Mouse (Mus musculus): Measurements from ENCODE around the gene Krtap6-2. TPM values are rescaled to one million over a fixed set of nuclear protein-coding genes. Genes with fewer than 3 reads are reported as not detected.

Krtap6-2 gene
- polyA plus RNA-seq (2011; ENCODE audit: insufficient read depth, insufficient read length, low replicate concordance, missing spikeins) = not detected in 2 replicates

DNA sequence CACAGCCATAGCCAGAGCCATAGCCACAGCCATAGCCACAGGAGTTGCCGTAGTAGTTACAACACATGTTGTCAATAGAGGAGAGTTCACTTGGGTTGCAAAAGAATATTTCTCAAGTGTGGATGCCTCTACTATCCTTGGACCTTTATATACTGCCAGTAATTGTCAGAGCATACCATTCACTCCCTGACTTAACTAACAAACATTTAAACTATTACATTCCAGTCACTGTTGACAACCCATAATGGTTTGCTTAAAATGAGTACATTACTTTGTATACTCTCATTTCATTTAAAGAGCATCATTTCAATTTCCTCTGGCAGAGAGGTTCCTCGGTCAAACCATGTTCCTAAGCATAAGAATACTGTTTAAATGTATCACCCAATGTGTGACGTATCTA lies at the start of gene Krtap6-2:
Krtap6-2 (minus strand) TSS at position 101 of the 400 bp plus-strand sequence.
- TF ChIP-seq POLR2A (IDR thresholded peaks at IDR 0.05; ENCODE audit: borderline replicate concordance, control insufficient read depth, low read depth, low read length) (no peak), CTCF (IDR thresholded peaks at IDR 0.05; ENCODE audit: control insufficient read depth, insufficient read depth, low read length) (no peak)
- Histone ChIP-seq H3K27ac (ENCODE audit: control insufficient read depth, insufficient read depth, low read depth, low read length, poor library complexity) (no peak within 1 kb of the TSS), H3K4me3 (replicated peaks; ENCODE audit: control insufficient read depth, low read depth, low read length) (no peak within 1 kb of the TSS), H3K4me1 (ENCODE audit: control insufficient read depth, insufficient read depth, low read length) (no peaks in the 10 kb centered on the region)
- 80% methylated on average over 3 of the region's 3 CpGs for WGBS

DNA sequence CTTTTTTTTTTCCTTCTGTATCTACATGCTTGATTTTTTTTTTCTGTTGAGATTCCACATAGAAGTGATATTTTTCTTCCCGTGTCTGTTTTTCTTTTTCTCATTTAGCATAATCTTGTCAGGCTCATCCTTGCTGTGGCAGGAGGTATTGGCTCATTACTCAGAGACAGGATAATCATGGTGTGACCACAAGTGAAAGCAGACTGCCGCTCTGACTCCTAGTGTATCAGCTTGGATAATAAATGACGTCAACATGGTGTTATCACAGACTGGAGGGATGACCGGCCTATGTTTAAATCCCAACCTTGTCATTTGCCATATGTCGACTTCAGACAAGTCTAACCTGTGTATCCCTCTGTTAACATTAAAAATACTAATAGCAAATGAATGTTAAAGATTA lies 41.3 kb upstream of the Krtap6-2 start:
- Histone ChIP-seq H3K4me3 (replicated peaks; ENCODE audit: control insufficient read depth, low read depth, low read length) (no peak overlapping the region), H3K4me1 (ENCODE audit: control insufficient read depth, insufficient read depth, low read length) (no peaks in the 10 kb centered on the region), H3K27ac (ENCODE audit: control insufficient read depth, insufficient read depth, low read depth, low read length, poor library complexity) (no peak overlapping the region)
- no peak for TF ChIP-seq POLR2A (IDR thresholded peaks at IDR 0.05; ENCODE audit: borderline replicate concordance, control insufficient read depth, low read depth, low read length)
- TF ChIP-seq CTCF (IDR thresholded peaks at IDR 0.05; ENCODE audit: control insufficient read depth, insufficient read depth, low read length) = no peak
- 80% methylated on average over 5 of the region's 5 CpGs for WGBS

DNA sequence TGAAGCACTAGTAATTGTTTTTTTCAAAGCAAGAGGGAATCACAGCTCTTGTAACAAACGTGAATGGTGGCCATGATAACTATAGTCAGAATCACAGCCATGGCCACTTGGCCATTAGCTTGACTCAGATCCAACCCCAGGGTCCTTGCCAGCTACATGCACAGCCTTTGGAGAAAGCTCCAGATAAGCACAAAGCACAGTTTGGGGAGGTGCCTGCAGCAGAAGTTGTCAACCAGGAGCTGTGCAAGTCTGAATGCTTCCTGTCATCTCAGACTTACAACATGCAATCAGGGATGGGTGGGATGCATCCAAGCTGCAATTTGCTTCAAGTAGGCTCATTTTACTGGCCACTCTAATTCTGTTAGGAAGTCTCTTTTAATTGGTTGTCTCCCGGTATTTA lies 9.7 kb upstream of the Krtap6-2 start:
- Histone ChIP-seq H3K27ac (ENCODE audit: control insufficient read depth, insufficient read depth, low read depth, low read length, poor library complexity) (no peak overlapping the region), H3K4me1 (ENCODE audit: control insufficient read depth, insufficient read depth, low read length) (no peaks in the 10 kb centered on the region), H3K4me3 (replicated peaks; ENCODE audit: control insufficient read depth, low read depth, low read length) (no peak overlapping the region)
- TF ChIP-seq POLR2A (IDR thresholded peaks at IDR 0.05; ENCODE audit: borderline replicate concordance, control insufficient read depth, low read depth, low read length) (no peak), CTCF (IDR thresholded peaks at IDR 0.05; ENCODE audit: control insufficient read depth, insufficient read depth, low read length) (no peak)
- 73% methylated on average over 2 of the region's 2 CpGs for WGBS

DNA sequence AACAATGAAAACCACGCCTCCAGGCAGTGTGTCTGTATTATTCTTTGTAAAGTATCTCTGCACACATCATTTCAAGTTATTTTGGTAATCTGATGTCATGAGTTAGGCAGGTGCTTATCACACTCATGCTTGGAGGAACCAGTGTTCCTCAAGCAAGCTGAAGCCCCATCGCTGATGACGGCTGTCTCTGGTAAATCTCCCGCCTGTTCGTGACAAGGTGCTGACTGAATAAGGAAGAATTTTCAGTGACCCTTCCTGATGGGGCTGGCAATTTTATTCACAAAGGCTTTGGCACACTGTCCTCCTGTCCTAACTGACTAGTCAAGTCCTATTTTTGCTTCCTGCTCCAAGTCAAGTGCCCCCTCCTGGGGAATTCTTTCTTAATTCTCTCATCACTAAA lies 5.4 kb upstream of the Krtap6-2 start:
- no peak overlapping the region for H3K27ac ChIP-seq (ENCODE audit: control insufficient read depth, insufficient read depth, low read depth, low read length, poor library complexity)
- TF ChIP-seq CTCF (IDR thresholded peaks at IDR 0.05; ENCODE audit: control insufficient read depth, insufficient read depth, low read length) = no peak
- WGBS = 85% methylated on average over 5 of the region's 5 CpGs
- no peak overlapping the region for H3K4me3 ChIP-seq (replicated peaks; ENCODE audit: control insufficient read depth, low read depth, low read length)
- no peaks in the 10 kb centered on the region for H3K4me1 ChIP-seq (ENCODE audit: control insufficient read depth, insufficient read depth, low read length)

DNA sequence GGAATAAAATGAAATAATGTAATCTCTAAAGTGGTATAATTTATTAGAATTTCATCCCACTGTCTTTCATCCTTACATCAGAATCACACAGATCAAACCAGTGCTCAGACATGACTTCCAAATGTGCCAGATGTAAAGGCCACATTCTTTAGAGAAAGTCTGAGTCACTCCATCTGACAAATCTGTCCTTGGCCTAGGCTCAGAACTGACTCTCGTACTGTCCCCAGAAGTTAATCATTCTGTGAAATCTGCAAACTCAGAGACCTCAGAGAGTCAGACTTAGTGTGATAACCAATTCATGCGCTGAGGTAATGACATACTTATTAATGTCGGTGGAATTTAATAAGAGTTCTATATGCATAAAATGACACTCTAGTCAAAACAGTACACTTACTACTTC lies 3.6 kb downstream of the Krtap6-2 start:
- TF ChIP-seq CTCF (IDR thresholded peaks at IDR 0.05; ENCODE audit: control insufficient read depth, insufficient read depth, low read length) = no peak
- WGBS = 82% methylated on average over 3 of the region's 3 CpGs

DNA sequence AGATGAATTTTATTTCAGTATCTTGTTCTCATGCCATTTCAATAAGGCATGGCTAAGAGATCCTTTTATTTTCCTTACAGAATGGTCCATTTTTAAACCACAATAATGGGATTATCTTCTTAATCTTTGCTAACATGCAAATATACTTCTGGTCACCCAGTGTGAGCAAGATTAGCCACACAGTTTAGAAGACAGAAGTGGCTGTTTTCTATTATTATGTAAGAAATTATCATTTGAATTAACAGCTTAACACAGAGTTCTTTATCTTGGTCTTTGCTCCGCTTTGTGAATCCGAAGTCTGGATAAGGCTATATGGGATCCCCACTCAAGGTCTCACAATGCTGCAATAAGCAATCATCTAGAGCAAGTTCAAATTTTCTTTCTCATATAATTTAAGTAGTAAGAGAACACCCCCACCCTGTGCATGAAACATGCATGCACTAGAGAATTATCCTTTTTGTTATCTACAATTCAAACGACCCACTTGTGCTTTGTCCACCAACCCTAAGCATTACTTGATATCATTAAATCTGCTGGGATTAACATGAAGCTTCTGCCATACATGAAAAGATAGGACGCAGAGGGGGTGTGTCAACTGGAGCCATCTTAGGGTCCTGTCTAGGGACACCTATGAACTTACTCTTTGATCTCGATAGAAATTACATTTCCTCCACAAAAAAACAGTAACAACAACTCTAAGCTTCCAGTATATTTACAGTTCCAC lies 9.4 kb downstream of the Krtap6-2 start:
- Histone ChIP-seq H3K4me1 (ENCODE audit: control insufficient read depth, insufficient read depth, low read length) (no peaks in the 10 kb centered on the region), H3K27ac (ENCODE audit: control insufficient read depth, insufficient read depth, low read depth, low read length, poor library complexity) (no peak overlapping the region), H3K4me3 (replicated peaks; ENCODE audit: control insufficient read depth, low read depth, low read length) (no peak overlapping the region)
- WGBS = 71% methylated on average over 5 of the region's 5 CpGs
- TF ChIP-seq POLR2A (IDR thresholded peaks at IDR 0.05; ENCODE audit: borderline replicate concordance, control insufficient read depth, low read depth, low read length) (no peak), CTCF (IDR thresholded peaks at IDR 0.05; ENCODE audit: control insufficient read depth, insufficient read depth, low read length) (no peak)

More for the DNA sequence above, 3.6 kb downstream of the Krtap6-2 start:
- Histone ChIP-seq H3K4me3 (replicated peaks; ENCODE audit: control insufficient read depth, low read depth, low read length) (no peak overlapping the region), H3K27ac (ENCODE audit: control insufficient read depth, insufficient read depth, low read depth, low read length, poor library complexity) (no peak overlapping the region), H3K4me1 (ENCODE audit: control insufficient read depth, insufficient read depth, low read length) (no peaks in the 10 kb centered on the region)

DNA sequence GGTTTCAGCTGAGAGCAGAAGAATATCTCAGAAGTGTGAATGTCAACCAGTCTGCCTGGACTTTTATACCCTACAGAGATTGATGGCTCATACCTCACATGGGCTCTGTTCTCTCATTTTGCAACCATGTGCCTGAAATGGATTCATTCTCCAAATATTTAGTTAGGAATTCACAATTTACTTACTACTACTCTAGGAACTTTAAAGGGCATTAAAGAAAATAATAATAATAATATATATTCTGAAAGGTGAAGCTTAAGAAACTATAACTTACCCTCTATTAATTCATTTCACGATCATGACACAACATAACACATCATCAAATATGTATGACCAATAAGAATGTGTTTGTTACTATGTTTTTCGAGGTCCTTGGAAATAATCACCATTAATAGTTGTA lies 16.1 kb downstream of the Krtap6-2 start, which contains the start of gene Krtap21-1:
Krtap21-1 (minus strand) TSS at position 101 of the 400 bp plus-strand sequence.
- 61% methylated on average over 2 of the region's 2 CpGs for WGBS

DNA sequence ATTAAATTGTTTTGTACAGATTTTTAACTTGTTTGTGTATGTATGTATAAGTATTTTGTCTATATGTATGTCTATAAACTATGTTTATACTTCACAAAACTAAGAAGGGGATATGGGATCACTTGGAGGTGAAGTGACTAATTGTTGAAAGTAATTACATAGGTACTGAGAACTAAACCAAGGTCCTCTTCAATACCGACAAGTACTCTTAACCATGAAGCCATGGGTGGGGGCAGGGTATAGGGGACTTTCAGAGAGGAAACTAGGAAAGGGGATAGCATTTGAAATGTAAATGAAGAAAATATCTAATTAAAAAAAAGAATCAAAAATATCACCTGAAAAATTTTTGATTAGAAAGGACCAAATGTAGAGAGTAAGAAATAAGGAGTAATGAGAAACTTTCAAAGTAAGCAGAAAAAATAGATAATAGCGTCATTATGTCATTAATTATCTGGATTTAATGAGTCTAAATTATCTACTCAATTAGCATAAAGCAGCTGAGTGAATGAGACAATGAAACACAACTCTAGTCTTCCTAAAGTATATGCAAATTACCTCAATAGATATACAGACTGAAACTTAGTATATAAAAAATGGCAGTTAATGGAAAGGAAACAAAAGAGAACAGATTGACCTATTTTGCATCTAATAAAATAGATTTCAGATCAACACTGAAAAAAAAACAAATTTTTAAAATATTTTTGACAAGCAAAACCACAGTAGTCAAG lies 47.0 kb downstream of the Krtap6-2 start:
- 60% methylated on average over 2 of the region's 2 CpGs for WGBS
- TF ChIP-seq POLR2A (IDR thresholded peaks at IDR 0.05; ENCODE audit: borderline replicate concordance, control insufficient read depth, low read depth, low read length) = no peak
- no peak for TF ChIP-seq CTCF (IDR thresholded peaks at IDR 0.05; ENCODE audit: control insufficient read depth, insufficient read depth, low read length)
- H3K27ac ChIP-seq (ENCODE audit: control insufficient read depth, insufficient read depth, low read depth, low read length, poor library complexity) = no peak overlapping the region
- H3K4me1 ChIP-seq (ENCODE audit: control insufficient read depth, insufficient read depth, low read length) = no peaks in the 10 kb centered on the region
- no peak overlapping the region for H3K4me3 ChIP-seq (replicated peaks; ENCODE audit: control insufficient read depth, low read depth, low read length)

More for the DNA sequence above, 16.1 kb downstream of the Krtap6-2 start, which contains the start of gene Krtap21-1:
- Histone ChIP-seq H3K4me1 (ENCODE audit: control insufficient read depth, insufficient read depth, low read length) (no peaks in the 10 kb centered on the region), H3K4me3 (replicated peaks; ENCODE audit: control insufficient read depth, low read depth, low read length) (no peak within 1 kb of the TSS), H3K27ac (ENCODE audit: control insufficient read depth, insufficient read depth, low read depth, low read length, poor library complexity) (no peak within 1 kb of the TSS)
- TF ChIP-seq POLR2A (IDR thresholded peaks at IDR 0.05; ENCODE audit: borderline replicate concordance, control insufficient read depth, low read depth, low read length) (no peak), CTCF (IDR thresholded peaks at IDR 0.05; ENCODE audit: control insufficient read depth, insufficient read depth, low read length) (no peak)

Other genes starting within 250 kb of the Krtap6-2 start
- gene 1110057P08Rik, start 245.4 kb downstream of the Krtap6-2 start, polyA plus RNA-seq (2011; ENCODE audit: insufficient read depth, insufficient read length, low replicate concordance, missing spikeins) = not detected in 2 replicates
- gene Krtap20-2, start 214.2 kb downstream of the Krtap6-2 start, polyA plus RNA-seq (2011; ENCODE audit: insufficient read depth, insufficient read length, low replicate concordance, missing spikeins) = not detected in 2 replicates
- gene Krtap21-1, start 16.2 kb downstream of the Krtap6-2 start, polyA plus RNA-seq (2011; ENCODE audit: insufficient read depth, insufficient read length, low replicate concordance, missing spikeins) = not detected in 2 replicates
- gene Krtap8-1, start 67.8 kb upstream of the Krtap6-2 start, polyA plus RNA-seq (2011; ENCODE audit: insufficient read depth, insufficient read length, low replicate concordance, missing spikeins) = not detected in 2 replicates
- gene Krtap7-1, start 88.2 kb upstream of the Krtap6-2 start, polyA plus RNA-seq (2011; ENCODE audit: insufficient read depth, insufficient read length, low replicate concordance, missing spikeins) = not detected in 2 replicates
- not detected in 2 replicates for gene Krtap11-1, start 151.1 kb upstream of the Krtap6-2 start, polyA plus RNA-seq (2011; ENCODE audit: insufficient read depth, insufficient read length, low replicate concordance, missing spikeins)

Measured in bone marrow, adult 2 months (tissue).